Mouse (Mus musculus): Measurements from ENCODE around the gene Hs3st5.

DNA sequence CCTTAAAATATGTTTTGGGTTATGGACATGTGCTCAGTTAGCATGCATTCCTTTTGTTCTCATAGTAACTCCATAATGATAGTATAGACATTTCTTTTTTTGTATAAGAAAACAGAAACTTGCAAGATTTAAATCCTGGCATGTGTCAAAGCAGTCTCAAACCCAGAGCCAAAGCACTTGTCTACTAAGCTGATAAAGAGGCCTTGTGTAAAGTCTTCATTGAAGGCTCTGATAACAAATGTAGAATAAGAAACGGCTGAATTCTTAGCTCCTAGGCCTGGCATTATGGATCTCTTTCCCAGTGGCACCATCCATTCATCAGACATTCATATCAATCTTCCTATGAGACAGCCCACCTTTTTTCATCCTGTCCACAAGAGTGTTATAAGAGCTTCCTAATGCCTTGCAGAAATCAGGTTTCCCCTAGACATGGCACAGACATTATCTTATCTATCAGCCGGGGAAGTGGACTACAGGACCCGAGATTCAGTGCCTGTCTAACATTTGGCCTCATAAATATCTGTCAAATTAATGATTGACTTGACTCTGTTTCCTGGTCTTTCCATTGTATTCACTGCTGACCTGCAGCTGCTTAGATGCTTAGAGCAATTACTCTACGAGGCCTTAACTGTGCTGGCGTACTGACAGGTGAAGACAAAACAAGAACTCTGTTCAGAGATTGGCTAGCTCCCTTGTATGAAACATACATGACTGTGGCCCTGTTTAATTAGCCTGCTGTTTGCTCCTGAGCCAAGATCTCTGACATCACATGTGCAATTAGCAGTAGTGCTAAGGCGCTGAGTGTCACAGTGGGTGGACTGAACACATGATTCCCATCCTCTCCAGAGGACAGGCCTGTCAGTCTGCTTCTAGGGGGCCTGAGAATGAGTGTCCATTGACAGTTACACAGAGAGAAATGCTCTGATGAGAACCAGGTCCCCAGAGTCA, 48.6 kb downstream of the Hs3st5 start:
- TF ChIP-seq CTCF (IDR thresholded peaks at IDR 0.05; ENCODE audit: low read depth, low read length) (no peak), POLR2A (IDR thresholded peaks at IDR 0.05; ENCODE audit: borderline replicate concordance, low read depth, low read length) (no peak)
